Mouse (Mus musculus) megakaryocyte progenitor cell, adult 5-6 weeks (primary cell): ENCODE results near the gene Thbs4. TPM values are rescaled to one million over a fixed set of nuclear protein-coding genes. Genes with fewer than 3 reads are reported as not detected.

ENCODE experiments used
- ATAC-seq: replicated peaks from 2 replicates; pipeline ENCODE4 v1.8.0; 2016; ENCODE audit warnings: mild to moderate bottlenecking, moderate TSS enrichment, inconsistent platforms; ENCODE audit not compliant: poor library complexity
- total RNA-seq, 2 experiments: library from RNA; stranded (forward) in 1 of 2; stranded (reverse) in 1 of 2; fragments of 157-497, 149-512 nt in 1 of 2; fragments of 200-1000 nt in 1 of 2; gene quantifications; 2 replicates each; pipeline versions ENCODE4 v1.2.3 to v1.2.4; 2015 to 2017

Gene Thbs4
- total RNA-seq, 2 experiments from 2014 or later: not detected

GRCm38 (mm10) chr13:92762322-92762721 is 32.3 kb downstream of the Thbs4 start:
- no peak for ATAC-seq

DNA sequence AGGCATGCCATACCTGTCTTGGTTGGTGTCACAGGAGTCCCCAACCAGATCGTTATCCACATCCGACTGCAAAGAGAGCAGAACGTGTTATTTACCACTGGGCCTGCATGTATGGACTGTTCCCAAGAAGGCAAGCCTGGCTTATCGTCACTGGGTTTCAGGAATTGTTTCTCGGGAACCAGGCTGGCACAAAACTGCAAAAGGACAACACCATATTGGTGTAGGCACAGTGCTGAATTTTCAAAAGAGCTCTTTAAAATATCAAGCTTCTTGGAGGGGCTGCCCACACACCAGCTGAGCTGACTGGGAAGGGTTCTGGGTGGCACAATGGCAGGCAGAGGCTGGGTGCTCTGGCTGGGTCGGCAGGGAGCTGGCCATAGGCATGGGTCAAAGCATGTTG is 34.1 kb downstream of the Thbs4 start:
- no peak for ATAC-seq

- no peak for ATAC-seq
Observed at GRCm38 (mm10) chr13:92759096-92759495, 35.5 kb downstream of the Thbs4 start.

DNA sequence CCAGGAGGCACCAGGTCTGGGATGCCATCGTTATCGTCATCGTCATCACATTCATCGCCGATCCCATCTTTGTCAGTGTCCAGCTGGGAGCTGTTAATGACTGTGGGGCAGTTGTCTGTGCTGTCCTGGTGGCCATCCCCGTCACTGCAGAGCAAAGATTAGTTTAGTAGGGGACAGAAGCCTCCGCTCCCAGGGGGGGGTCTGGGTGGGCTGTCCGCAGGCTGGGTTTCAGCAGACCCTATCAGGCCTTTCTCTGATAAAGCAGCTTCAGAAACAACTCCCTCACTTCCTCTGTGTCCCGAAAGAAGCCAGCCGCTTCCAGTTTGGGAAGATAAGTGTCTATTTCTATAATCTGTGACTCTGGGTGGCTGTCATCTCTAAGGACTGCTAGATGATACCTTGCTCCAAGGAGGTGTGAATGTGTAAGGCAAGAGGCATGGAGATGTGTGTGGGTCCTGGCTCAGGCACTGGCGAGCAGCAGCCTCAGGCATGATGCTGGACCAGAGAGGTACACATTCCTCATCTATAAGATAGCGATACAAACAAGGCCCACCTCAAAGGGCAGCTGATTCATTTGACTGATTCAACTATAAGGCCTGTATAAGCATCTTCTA is 36.5 kb downstream of the Thbs4 start:
- ATAC-seq: no peak

DNA sequence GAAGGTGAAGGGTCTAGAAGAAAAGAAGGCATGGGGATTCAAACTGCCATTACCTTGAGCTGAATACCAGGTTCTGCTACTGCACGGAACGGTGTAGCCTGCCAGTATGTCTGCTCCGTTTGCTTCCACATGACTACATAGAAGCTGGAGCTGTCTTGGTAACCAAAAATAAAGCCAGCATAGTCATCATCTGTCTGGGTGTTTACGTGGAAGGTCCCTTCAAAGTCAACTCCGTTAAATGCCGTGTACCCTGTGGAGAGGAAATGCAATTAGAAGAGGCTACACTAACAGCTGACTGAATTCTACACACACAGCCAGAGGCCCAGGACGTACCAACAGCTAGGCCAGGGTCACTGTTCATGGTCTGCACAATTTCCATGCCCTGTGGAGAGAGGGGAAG is 39.6 kb downstream of the Thbs4 start:
- no peak for ATAC-seq

DNA sequence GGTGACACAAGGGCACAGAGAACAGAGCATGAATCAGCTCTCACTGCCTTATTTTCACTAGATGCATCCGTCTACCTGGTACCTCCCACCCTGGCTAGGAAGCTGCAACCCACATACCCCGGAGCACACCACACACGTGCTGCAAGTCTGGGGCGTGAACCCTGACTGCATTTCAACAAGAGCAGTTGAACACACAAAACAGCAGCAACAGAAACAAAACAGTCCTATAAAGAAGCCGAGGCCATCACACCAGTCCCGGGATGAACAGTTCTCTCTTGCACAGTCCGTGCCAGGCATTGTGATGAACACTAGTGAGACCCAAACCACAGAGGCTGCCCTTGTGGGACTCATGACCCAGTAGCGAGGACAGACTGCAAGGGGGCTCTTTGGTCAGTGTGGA is 40.9 kb downstream of the Thbs4 start:
- ATAC-seq: no peak

DNA sequence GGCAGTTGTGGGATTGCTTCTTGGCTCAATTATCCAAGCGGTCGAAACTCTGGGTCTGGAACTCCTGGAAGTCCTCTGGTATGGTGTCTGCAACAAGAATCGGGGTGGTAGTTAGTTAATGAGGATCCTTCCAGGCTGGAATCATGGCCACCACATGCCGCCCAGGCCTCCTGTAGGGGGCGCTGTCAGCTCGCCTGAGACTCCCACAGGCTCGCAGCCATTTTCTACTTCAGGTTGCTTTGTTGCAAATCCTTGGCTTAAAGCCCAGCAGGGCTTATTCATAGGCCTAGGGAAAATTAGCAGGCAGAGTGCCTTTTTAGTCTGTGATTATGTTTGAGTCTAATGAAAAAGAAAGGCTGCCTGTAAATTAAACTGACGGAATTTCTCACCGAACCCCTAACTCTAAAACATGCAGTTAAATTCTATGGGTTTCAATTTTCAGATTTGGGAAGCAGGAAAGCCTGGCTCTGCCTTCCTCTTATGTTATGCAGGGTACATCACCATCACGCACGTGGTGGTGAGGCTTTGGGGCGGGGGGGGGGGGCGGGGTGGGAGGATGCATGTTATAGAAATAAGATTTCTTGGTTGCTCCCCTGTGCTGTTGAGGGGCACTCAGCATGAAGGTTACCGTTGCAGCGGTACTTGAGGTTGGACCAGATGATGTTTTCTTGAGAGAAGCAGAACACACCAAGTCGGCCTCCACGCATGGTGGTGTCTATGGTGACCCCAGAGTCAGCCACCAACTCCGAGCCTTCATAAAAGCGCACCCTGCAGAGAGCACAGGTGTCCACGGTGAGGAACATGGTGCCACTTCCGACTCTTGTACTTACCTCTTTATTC is 42.7 kb downstream of the Thbs4 start:
- peak; percentile 84 for ATAC-seq

- ATAC-seq: peak; percentile 94
Observed at GRCm38 (mm10) chr13:92750976-92751518, 43.6 kb downstream of the Thbs4 start.

DNA sequence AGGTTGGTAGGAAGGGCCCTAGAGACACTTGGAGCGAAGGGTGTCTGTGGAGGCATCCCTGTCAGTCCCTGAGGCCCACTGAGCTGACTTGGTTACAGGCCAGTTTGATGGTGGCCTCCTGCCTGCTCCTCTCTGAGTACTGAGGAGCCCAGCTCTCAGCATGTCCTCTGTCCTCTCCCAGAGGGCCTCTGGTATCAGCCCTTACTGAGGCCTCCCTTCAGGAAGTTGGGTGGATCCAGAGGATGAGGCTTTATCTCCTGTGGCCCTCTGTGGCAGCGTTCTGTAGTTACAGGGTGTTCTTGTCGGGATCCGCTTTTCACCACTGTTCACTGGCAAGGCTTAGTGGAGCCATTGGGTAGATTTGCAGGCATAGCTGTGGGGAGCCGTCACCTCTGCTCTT is 51.3 kb downstream of the Thbs4 start:
- ATAC-seq: peak; percentile 56

- peak; percentile 88 for ATAC-seq
Observed at GRCm38 (mm10) chr13:92742886-92743285, 51.7 kb downstream of the Thbs4 start.

GRCm38 (mm10) chr13:92740671-92741270 is 53.8 kb downstream of the Thbs4 start:
- ATAC-seq: peak; percentile 75

- no peak for ATAC-seq
Observed at GRCm38 (mm10) chr13:92739858-92740257, 54.8 kb downstream of the Thbs4 start.

DNA sequence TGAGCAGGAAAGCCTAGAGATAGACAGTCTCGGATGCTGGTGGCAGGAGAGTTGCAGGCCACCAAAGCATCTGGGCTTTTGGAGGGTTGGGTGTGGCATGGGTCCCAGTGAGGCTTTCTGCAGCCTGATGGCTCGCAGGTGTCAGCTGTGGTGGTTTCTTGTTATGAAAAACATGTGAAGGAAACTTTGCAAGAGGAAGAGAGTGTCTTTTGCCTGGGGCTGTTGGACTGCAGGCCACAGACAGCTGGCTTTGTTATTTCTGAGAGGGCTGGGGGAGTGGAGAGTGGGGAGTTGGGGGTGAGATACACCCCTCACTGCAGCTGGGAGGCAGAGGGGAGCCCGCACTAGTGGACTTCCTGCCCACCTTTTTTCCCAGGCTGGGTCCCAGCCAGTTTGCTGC is 55.8 kb downstream of the Thbs4 start:
- no peak for ATAC-seq

DNA sequence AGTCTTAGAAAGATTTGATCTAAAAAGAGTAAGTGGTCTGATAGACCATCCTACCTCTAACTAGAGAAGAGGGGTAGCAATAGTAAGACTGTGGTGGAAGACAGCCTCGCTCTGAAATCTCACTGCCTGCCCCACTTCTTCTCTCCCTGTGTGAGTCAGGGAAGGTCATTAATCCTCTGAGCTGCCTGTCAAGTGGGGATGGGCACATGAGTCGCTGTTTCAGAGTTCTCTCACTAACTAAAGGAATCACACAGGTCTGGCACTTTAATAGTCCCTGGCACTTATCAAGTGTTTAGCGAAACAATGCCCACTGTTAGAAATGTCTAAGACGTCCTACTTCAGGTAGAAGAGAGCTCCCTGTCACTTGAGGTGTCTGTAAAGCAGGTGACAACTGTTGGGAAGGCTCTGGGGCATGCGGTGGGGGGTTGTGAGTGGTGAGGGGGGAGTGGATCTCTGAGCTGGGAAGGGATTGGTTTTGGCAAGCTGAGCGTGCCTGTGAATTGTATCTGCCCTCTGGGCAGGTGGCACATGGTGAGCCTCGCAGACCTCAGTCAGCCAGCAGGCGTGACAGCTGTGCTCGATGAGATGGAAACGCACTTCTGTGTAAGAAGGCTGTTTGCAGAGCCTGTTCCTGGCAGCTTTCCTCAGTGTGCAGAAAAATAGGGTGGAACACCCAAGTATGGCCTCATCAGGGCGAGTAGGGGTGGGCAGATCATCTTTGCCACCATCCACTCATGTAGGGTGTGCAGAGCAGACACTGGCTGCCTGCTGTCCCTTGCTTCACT is 57.9 kb downstream of the Thbs4 start:
- ATAC-seq: no peak

- no peak for ATAC-seq
Observed at GRCm38 (mm10) chr13:92735693-92736092, 58.9 kb downstream of the Thbs4 start.

- no peak for ATAC-seq
Observed at GRCm38 (mm10) chr13:92733741-92734140, 60.9 kb downstream of the Thbs4 start.

DNA sequence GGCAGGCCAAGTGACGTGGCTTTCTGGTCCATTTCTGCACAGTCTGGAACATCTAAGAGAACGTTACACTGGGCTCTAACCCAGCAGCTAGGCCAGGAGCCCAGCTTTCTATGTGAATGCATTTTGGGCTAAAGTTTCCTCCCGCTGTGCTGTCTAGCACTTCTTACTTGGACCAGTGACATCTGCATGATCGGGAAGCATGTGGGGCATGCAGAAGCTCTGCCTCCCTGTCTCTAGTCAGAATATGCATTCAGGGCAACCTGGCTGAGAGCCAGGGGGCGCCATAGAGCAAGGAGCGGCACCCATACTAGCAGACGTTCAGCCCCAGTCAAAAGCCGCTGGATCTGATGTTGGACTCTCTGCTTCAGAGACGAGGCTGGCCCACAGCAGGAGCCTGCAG is 61.4 kb downstream of the Thbs4 start:
- ATAC-seq: peak; percentile 90

DNA sequence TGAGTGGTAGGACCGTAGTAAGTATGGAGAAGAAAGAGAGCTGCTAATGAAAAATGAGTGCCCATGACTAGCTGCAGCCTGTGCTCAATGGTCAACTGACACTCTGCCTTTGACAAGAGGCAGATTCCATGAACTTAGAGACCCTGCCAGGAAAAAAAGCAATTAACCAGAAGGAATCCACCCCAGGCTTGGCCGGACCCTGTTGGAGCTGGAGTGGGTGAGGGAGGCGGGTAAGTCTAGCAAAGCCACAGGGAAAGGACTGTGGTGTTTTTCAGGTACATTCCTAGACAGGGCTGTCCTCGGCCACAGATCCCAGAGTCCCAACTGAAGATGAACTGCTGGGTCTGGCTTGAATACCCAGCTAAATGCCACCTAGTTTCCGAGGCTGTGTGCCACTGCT is 61.8 kb downstream of the Thbs4 start:
- ATAC-seq: no peak

GRCm38 (mm10) chr13:92731811-92732210 is 62.8 kb downstream of the Thbs4 start:
- ATAC-seq: no peak

GRCm38 (mm10) chr13:92729811-92730210 is 64.8 kb downstream of the Thbs4 start:
- ATAC-seq: no peak

DNA sequence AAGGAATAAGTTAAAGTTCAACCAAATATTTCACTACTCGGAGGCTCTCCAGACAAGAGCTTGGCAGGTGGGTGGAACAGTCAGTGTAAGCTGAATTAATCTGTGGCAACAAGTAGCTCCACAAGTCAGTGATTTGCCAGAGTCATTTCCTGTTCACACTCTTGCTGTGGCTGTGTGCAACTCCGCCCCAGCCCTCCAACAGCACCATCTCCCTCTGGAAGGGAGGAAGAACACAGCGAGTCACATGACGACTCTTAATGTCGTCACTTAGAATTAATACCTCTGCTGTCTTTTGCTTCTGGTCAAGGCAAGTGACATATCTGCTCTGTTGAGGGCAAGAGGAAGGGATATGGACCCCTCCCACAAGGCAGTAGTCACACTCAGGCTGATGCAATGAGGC is 72.2 kb downstream of the Thbs4 start:
- ATAC-seq: peak; percentile 85
